Mouse (Mus musculus) midbrain, postnatal 0 days (tissue): Measurements from ENCODE around the gene Bnc2. TPM values are rescaled to one million over a fixed set of nuclear protein-coding genes. Genes with fewer than 3 reads are reported as not detected.

Experiments
- ATAC-seq: fragments of 200-750 bp; cut with Nextera tagmentation; 2 replicates; pipeline ENCODE4 v1.8.0; 2017; ENCODE audit warnings: moderate number of reproducible peaks, mild to moderate bottlenecking, moderate TSS enrichment, moderate library complexity; ENCODE audit not compliant: low FRiP score
- DNase-seq: peaks from one replicate; pipeline ENCODE4 v3.0.0-alpha.2; 2015; ENCODE audit warnings: low spot score
- H3K27ac ChIP-seq: fragments of 300-500 bp; sonication (generic); 2 replicates; pipeline ENCODE4 v1.5.1; 2014; ENCODE audit warnings: low read depth, mild to moderate bottlenecking, low read length, mixed read lengths
- H3K27me3 ChIP-seq: fragments of 300-500 bp; sonication (generic); 2 replicates; pipeline ENCODE4 v1.6.1; 2014; ENCODE audit warnings: low read length, control low read depth, mixed read lengths; ENCODE audit not compliant: insufficient read depth
- H3K36me3 ChIP-seq: fragments of 300-500 bp; sonication (generic); 2 replicates; pipeline ENCODE4 v1.6.1; 2014; ENCODE audit warnings: low read length, control low read depth, mixed read lengths; ENCODE audit not compliant: insufficient read depth
- H3K4me1 ChIP-seq: fragments of 300-500 bp; sonication (generic); 2 replicates; pipeline ENCODE4 v1.6.1; 2014; ENCODE audit warnings: mild to moderate bottlenecking, control low read depth, antibody characterized with exemption, low read length, mixed read lengths; ENCODE audit not compliant: insufficient read depth
- H3K4me2 ChIP-seq: fragments of 300-500 bp; sonication (generic); 2 replicates; pipeline ENCODE4 v1.6.1; 2014; ENCODE audit warnings: low read depth, mild to moderate bottlenecking, low read length, mixed read lengths; ENCODE audit not compliant: poor library complexity, severe bottlenecking
- H3K4me3 ChIP-seq: fragments of 300-500 bp; sonication (generic); 2 replicates; pipeline ENCODE4 v1.5.1; 2014; ENCODE audit warnings: low read depth, mild to moderate bottlenecking, low read length, moderate library complexity
- H3K9ac ChIP-seq: fragments of 300-500 bp; sonication (generic); replicated peaks from 2 replicates; pipeline ENCODE4 v1.6.1; 2014; ENCODE audit warnings: mild to moderate bottlenecking, low read length, moderate library complexity, mixed read lengths; ENCODE audit not compliant: poor library complexity, severe bottlenecking
- H3K9me3 ChIP-seq: fragments of 300-500 bp; sonication (generic); 2 replicates; pipeline ENCODE4 v1.6.1; 2016; ENCODE audit warnings: low read length, control low read depth
- CTCF ChIP-seq: IDR thresholded peaks from 2 replicates; pipeline ENCODE4 v1.5.1; 2016; ENCODE audit warnings: antibody characterized with exemption, mild to moderate bottlenecking
- WGBS: fragments of 180-500 bp; shearing (Covaris S2); extraction: QIAGEN DNeasy Blood & Tissue Kit; methylation state at CpG from one replicate; pipeline ENCODE4 v1.1.7; 2014; 5-methylcytosine and 5-hydroxymethylcytosine counted together
- polyA plus RNA-seq: library from polyadenylated mRNA; unstranded; fragments of >200 nt; fragmentation: Nextera tagmentation; extraction: Ambion mirVana; gene quantifications from 2 replicates; pipeline ENCODE4 v1.2.1, GENCODE M21; 2015
- total RNA-seq: library from RNA; depleted of rRNA; stranded (reverse); fragments of >200 nt; gene quantifications from 2 replicates; pipeline ENCODE4 v1.2.3, GENCODE M21; 2014; rRNA removed

Bnc2 gene
- total RNA-seq, result 27.5 and 28.8 TPM in 2 replicates
- 14.1 and 18.8 TPM in 2 replicates for polyA plus RNA-seq

DNA sequence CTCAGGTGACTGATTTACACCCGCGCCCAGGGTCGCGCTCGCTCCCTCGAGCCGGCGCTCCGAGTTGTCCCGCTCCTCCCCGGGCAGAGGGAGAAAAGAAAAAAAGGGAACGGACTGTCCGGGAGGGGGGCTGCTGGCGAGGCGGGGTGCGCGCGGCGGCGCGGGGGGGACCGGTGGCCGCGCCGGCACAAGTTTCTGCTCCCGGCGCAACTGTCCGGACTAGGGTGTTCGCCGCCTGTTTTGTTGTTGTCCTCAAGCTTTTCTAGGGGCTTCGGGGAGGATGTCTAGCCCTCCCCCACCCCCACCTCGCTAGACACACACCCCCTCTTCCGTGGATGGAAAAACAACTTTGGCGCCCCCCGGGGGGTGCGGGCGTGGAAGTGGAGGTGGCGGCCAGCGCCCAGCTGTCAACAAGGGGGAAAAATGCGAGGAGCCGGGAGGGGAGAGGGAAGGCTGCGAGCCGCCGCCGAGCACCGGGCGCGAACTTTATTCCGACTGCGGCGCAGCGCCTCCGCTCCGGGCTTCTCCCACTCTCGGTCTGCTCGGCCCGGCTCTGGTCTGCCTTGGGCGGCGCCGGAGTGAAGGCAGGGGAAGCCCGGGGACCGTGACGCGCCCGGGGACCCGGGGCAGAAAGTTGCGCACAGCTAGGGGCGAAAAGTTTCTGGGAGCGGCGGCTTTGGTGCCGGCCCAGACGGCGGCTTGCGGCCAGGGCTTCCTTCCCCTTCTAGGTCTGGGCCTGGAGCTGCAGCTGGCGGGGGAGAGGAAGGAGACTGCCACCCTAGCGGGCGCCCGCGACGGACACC, at the start of gene Bnc2:
Gene Bnc2 (minus strand): TSS at position 105 of the 803 bp plus-strand sequence.
- peak; percentile 52 for ATAC-seq

DNA sequence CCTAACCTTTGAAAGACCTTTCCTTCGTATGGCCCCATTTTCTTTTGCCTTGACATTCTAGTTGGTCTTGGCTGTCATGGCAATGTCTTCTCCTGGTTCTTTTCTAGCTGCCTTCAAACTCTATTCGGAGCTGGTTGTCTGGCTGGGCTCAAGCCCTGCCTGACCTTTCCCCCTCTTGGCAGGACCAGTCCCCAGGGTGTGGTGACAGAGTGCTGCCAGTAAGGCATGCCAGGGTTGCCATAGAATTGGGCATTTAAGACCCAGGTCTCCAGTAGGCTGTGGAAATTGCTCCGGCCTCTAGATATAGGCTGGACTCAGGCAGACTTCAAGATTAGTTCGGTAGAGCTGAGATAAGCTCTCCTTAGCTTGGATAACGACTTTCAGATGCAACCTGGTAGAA, 32.9 kb upstream of the Bnc2 start:
- no peak for ATAC-seq
- no peak overlapping the region for H3K9ac ChIP-seq
- no peak for DNase-seq
- no peaks in the 10 kb centered on the region for H3K9me3 ChIP-seq
- no peak overlapping the region for H3K4me2 ChIP-seq
- no peak overlapping the region for H3K27ac ChIP-seq
- no peaks in the 10 kb centered on the region for H3K27me3 ChIP-seq
- no peak overlapping the region for H3K4me3 ChIP-seq
- no peaks in the 10 kb centered on the region for H3K36me3 ChIP-seq
- H3K4me1 ChIP-seq, result no peaks in the 10 kb centered on the region
- WGBS, result 84% methylated on average over 5 of the region's 5 CpGs
- no peak for TF ChIP-seq CTCF

More for the DNA sequence above, at the start of gene Bnc2:
- H3K27ac ChIP-seq, result peak within 1 kb of the TSS; percentile 12
- peak; percentile 9 for DNase-seq
- no peak for TF ChIP-seq CTCF
- no peaks in the 10 kb centered on the region for H3K36me3 ChIP-seq
- H3K4me1 ChIP-seq, result peaks cover 5% of the 10 kb centered on the region; the same call in 1 of the 2 replicates
- peaks cover 30% of the 10 kb centered on the region for H3K27me3 ChIP-seq
- peak within 1 kb of the TSS; percentile 95 for H3K4me2 ChIP-seq
- H3K4me3 ChIP-seq, result peak within 1 kb of the TSS; percentile 63
- no peaks in the 10 kb centered on the region for H3K9me3 ChIP-seq
- WGBS, result under 1% methylated on average over 63 of the region's 80 CpGs
- peak within 1 kb of the TSS; percentile 42 for H3K9ac ChIP-seq

DNA sequence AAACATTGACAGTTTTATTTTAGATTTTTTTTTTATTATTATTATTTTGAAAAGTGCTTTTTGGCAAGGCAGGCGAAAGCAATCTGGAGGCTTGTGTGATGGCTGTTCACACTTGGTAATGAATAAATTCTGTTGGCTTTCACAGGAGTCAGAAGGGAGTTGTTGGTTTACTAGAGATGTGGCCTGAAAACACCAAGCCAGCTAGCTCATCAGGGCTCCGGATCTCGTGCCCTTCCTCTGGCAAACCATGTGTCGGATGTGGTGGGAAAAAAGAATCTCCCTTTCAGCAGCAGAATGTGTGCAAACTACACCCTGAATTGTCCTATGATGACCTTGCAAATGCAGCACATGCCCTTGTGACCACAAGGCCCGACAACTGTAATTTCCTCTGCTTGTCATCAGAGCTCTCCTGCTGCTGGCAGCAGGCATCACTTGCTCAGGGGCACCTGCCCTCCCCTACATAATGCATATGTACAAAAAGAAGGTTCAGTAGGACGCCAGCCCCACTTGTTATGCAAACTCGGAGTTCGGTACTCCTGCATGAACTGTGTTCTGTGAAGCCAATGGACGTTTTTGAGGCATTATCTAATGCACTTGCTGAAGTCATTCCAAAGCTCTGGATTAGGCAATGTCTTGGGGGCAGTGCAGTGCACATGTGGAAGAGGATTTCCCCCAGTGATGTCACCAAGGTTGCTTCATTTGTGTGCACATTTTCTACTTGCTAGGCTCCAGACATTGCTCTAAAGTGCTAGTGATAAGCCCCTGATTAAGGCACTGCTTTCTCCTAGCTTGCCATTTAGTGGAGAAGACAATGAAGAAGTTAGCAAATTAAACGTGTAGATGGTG, 10.7 kb upstream of the Bnc2 start:
- DNase-seq, result no peak
- H3K36me3 ChIP-seq, result no peaks in the 10 kb centered on the region
- H3K4me1 ChIP-seq, result no peaks in the 10 kb centered on the region
- no peak overlapping the region for H3K27ac ChIP-seq
- no peak for TF ChIP-seq CTCF
- 58% methylated on average over 10 of the region's 10 CpGs for WGBS
- H3K9me3 ChIP-seq, result no peaks in the 10 kb centered on the region
- H3K9ac ChIP-seq, result no peak overlapping the region
- no peak overlapping the region for H3K4me3 ChIP-seq
- H3K4me2 ChIP-seq, result no peak overlapping the region
- H3K27me3 ChIP-seq, result no peaks in the 10 kb centered on the region
- ATAC-seq, result no peak

DNA sequence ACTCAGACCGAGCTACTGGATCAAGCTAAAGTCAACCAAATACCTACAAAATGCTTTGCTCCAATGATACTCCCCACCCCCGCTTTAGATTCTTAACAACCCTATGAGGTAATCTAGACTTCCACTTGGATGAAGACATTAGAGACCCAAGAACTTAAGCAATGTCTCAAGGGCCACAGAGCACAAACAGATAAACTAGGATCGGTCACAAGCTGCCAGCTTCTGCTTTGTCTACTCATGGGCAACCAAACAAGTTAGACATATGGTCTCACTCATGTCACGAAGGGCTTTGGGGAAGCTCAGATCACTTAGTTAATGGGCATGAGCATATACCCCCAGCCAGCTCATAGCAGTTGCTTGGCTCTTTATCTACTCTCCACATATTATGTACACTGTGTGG, 9.9 kb upstream of the Bnc2 start:
- TF ChIP-seq CTCF, result no peak
- Histone ChIP-seq H3K9ac (no peak overlapping the region), H3K27ac (no peak overlapping the region), H3K9me3 (no peaks in the 10 kb centered on the region), H3K27me3 (no peaks in the 10 kb centered on the region), H3K4me1 (no peaks in the 10 kb centered on the region), H3K36me3 (no peaks in the 10 kb centered on the region), H3K4me2 (no peak overlapping the region), H3K4me3 (no peak overlapping the region)
- 88% methylated on average over 4 of the region's 4 CpGs for WGBS
- no peak for ATAC-seq
- DNase-seq, result peak; percentile 10

DNA sequence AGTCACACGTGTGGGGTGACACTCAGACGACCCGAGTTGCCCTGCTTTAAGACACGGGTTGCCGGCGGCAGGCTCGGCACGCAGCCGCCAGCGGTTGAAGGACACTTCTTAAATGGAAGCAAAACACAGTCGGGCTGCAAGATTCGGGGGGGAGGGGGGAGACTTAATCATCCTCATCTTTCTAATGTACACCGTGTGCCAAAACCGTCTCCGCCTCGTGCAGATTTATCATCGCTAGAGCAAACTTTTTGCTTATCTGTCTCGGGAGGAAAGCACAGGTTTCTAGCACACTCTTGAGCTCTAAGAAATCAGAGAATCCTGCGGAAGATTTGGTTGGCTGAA, 870 bp upstream of the Bnc2 start:
- Histone ChIP-seq H3K9me3 (no peaks in the 10 kb centered on the region), H3K9ac (no peak overlapping the region), H3K4me2 (peak overlapping the region; percentile 95), H3K4me3 (peak overlapping the region; percentile 63), H3K27me3 (peaks cover 26% of the 10 kb centered on the region), H3K27ac (no peak overlapping the region; the same call in 1 of the 2 replicates), H3K36me3 (no peaks in the 10 kb centered on the region), H3K4me1 (peaks cover 5% of the 10 kb centered on the region; the same call in 1 of the 2 replicates)
- DNase-seq, result no peak
- TF ChIP-seq CTCF, result no peak
- 2% methylated on average over 19 of the region's 19 CpGs for WGBS
- no peak for ATAC-seq
